Mouse (Mus musculus) lung, postnatal 10 days (tissue): ENCODE data around the gene Hist3h2a.

ENCODE experiments used
- DNase-seq: peaks from one replicate; pipeline ENCODE4 v3.0.0; 2021

The Hist3h2a gene

DNA sequence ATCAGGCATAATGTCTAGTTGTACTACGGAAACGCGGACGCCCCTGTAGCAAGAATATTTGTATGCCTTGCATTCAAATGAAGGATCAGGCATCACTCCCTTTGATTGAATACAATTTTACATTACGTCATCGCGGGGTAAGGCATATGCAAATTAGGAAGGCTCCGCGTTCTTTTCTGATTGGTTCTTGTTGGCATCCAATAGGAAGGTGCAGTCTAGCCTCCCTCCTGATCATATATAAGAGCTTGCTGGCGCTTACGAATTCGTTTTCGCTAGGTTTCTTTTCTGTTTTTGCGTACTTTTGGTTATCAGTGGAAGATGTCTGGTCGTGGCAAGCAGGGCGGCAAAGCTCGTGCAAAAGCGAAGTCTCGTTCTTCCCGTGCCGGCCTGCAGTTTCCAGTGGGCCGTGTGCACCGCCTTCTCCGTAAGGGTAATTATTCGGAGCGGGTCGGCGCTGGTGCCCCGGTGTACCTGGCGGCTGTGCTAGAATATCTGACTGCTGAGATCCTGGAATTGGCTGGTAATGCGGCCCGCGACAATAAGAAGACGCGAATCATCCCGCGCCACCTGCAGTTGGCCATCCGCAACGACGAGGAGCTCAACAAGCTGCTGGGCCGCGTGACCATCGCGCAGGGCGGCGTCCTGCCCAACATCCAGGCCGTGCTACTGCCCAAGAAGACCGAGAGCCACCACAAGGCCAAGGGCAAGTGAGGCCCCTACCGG, at the start of gene Hist3h2a, which contains the start of gene Trim17:
Hist3h2a (plus strand) TSS at position 266 of the 723 bp plus-strand sequence.
Trim17 (plus strand) TSS at position 266 of the 723 bp plus-strand sequence.
- DNase-seq: peak; percentile 94

DNA sequence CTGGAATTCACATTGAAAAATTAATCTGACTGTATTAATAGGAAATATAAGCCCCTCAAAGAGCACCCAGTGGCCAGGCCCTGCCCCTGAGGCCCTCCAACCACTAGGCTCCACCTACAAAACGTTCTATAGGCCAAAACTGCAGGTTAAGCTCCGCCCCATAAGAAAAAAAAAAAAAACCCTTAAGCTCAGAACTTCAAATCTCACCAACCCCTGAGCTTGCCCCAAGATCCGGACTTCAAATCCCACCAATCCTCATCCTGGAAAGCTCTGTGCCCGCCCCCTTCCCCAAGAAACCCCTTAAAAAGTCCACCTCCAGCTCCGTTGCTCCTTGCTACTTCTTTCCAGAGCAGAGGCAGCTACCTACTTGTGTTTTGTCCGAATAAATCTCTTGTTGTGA, 49.6 kb upstream of the Hist3h2a start:
- peak; percentile 61 for DNase-seq

DNA sequence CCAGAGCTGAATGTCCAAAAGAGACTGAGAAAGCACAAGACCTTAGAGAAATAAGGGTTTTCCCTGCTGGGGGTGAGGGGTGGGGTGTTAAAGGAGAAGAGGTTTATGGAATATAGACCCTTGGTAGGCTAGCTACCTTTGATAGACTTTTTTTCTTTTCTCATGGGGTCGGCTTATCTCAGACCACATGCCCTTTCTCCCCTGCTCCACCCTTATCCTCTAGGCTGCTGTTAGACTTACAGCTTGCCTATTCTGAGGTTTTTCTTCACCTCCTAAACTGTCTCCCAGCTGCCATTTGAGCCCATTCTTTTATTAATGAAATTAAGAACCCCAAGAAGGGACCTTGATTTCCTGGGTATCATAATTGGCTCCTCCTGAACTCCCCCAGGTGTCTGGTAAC, 40.7 kb upstream of the Hist3h2a start:
- DNase-seq: no peak

DNA sequence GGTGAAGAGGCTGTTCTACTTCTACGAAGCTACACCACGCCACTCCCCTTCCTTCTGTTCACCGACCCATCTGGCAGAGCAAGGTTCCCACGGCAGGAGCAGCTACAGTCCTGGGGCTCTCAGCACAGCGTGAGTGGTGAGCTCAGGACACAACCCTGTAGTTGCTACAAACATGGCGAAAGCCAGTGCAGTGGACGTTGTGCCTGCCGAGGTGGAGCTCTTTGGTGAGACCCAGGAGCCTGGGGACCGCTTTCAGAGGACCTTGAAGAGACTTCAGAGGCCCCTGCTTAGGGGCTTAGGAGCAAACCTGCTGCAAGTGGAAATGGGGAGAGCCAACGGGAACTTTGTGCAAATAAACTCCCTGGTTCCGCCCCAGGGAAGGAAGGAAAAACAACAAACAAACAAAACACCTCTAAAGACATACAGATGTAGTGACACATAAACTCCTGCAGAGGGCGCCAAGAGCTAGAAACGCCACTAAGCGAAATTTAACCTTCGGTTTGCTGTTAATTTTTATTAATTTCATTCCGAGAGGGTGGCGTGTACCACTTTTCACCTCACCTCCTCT, 39.9 kb upstream of the Hist3h2a start:
- DNase-seq: peak; percentile 40

GRCm38 (mm10) chr11:58916879-58917744, 37.4 kb upstream of the Hist3h2a start:
- DNase-seq: peak; percentile 73

GRCm38 (mm10) chr11:58917745-58918366, 36.6 kb upstream of the Hist3h2a start, which contains the start of gene Btnl10:
Btnl10 (plus strand) TSS chr11:58917908.
- DNase-seq: no peak

DNA sequence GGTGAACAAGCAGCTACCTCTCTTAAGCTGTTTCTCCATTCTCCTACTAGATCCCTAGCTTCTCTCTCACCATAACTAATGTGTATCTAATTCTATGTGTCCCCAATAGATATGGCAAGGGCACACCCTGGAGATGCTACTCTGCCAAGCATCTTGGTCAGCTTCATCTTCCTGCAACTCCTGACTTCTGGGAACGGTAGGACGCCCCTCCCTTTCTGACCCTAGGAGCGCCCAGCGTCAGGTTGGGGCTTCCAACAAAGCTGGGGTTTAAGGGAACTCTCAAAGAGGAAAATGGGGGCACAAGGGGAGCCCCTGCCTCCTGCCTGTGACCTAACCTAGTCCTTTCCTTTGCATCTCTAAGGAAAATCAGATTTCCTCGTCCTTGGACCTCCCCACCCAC, 35.7 kb upstream of the Hist3h2a start:
- no peak for DNase-seq

GRCm38 (mm10) chr11:58922420-58922819, 32.1 kb upstream of the Hist3h2a start:
- DNase-seq: no peak

DNA sequence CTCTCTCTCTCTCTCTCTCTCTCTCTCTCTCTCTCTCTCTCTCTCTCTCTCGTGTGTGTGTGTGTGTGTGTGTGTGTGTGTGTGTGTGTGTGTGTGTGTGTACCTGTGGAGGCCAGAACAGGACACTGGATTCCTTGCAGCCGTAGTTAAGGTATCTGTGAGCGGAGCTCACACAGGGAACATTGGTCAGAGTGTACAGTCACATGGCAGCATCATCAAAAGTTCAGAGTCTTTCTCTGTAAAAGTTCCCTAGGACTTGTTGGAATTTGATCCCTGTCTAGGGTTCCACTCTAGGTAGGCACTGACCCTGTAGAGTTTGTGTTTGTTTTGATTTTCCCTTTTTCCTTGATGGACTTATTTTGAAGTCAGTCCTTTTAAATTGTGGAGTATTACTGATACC, 27.8 kb upstream of the Hist3h2a start:
- no peak for DNase-seq

DNA sequence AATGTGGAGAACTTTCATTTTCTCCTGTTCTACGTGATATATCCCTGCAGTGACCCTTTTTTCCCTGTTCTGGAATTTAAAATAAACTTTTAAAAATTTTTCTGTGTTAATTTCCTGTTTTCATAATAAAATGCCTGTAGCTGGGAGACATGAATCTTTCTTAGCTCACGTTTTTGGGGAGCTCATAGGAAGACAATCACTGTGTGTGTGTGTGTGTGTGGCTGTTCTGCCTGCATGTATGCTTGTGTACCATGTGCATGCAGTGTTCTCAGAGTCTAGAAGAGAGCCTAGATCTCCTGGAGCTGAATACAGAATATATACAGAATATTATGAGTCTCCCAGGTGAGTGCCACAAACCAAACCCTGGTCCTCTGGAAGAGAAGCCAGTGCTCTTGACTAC, 27.4 kb upstream of the Hist3h2a start:
- DNase-seq: no peak

DNA sequence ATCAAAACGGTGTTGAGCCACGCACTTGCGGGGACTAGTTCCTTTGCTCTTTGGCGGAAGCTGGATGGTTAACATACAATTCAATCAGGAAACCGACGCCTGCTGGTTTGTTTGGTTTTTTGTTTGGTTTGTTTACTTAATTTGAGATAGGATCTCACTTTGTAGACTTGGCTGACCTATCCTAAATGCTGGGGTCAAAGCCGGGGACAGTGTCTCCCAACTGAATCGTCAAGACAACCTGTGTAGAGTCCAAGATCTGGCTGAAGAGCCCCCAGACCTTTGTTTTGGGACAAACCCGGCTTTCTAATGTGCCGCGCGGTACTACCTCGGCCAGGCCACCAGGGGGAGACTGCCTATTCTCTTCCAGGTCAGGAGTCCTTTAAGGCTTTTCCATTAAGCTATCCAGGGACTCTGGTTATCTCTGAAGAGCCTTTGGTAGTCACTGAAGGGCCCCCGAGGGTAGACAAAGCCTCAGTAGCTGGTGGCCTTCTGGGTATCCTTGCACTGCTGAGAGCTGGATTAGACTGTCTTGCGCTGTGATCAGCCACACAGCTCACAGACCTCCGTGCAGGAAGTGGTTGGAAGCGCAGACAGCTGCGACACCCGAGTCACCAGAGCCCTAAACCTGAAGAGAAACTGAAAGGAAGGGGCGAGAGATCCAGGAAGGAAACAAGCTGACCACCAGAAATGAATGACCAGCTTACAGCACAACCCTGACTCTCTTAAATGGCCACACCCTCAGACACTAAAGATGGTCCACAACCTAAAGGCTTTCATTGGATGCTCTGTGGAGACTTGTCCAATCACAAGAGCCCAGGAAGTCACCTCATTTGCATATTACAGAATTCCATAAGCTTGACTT, 26.5 kb upstream of the Hist3h2a start:
- peak; percentile 74 for DNase-seq

DNA sequence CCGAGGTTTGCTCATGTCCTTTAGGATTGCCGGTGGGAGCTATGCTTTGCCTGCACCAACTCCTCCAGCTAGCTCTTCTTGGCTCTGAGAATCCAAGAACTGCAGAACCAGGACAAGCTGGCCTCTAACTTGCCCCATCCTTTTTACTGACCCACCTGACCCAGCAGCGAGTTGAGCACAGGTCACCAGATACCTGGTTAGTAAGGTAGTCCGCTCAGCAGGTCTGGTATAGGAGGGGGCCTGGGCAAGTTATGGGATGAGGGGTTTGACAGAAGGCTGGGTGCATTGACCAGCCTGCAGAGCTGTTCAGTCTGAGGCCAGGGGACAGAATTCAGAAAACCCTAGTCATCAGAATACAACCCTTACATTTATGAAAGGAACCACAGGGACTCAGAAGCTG, 25.4 kb upstream of the Hist3h2a start:
- no peak for DNase-seq

- DNase-seq: no peak
Observed at GRCm38 (mm10) chr11:58929641-58930040, 24.8 kb upstream of the Hist3h2a start.

DNA sequence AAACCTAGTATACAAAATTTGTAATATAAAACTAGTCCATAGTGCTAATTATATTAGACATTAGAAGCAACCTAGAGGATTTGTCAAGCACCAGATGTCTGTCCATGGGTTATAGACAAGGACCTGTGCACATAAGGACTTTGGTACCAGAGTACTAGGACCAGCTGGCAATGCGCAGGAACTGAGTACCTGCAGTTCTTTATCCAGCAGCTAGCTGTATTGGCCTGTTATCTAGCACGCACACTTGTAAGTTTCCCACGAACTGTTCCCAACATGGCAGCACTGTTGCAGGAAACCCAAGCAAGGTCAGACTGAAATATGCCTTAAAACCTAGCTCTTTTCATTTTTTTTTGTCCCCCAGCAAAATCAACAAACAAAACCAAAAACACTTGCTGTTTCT, 24.2 kb upstream of the Hist3h2a start:
- DNase-seq: no peak

DNA sequence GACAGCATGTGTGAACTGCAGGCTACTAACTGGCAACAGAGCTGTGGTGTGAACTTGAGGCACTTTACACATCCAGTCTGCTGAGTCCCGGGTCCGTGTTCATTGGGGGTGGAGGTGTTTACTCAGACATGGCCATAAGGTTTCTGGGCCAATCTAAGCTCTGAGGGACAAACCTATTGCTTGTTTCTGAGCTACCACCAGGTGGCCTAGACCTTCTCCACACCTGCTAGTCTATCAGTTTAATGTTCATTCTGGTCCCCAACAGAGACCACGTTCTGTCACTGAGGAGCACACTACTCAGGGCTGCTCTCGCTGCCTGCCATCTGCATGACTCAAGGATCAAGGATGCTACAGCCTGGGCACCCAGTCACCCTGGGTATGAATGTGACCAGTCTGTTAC, 22.9 kb upstream of the Hist3h2a start:
- DNase-seq: no peak

DNA sequence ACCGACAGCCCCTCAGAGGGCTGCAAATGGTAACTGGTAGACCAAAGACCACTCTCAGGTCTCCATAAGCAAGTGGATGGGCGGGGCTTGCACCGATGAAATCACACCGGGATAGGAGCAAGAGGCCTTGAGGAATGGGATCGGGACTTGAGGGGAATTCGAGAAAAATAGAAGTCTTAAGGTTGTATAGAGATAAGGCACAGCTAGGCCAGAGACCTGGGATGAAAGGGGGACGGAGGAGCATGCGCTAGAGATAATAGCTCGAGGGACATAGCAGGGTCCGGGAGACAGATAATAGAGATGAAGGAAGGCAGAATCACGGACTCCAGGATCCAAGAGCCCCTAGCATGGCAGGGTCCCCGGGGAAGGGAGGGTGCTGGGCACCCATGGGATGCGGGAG, 16.6 kb upstream of the Hist3h2a start:
- peak; percentile 25 for DNase-seq

DNA sequence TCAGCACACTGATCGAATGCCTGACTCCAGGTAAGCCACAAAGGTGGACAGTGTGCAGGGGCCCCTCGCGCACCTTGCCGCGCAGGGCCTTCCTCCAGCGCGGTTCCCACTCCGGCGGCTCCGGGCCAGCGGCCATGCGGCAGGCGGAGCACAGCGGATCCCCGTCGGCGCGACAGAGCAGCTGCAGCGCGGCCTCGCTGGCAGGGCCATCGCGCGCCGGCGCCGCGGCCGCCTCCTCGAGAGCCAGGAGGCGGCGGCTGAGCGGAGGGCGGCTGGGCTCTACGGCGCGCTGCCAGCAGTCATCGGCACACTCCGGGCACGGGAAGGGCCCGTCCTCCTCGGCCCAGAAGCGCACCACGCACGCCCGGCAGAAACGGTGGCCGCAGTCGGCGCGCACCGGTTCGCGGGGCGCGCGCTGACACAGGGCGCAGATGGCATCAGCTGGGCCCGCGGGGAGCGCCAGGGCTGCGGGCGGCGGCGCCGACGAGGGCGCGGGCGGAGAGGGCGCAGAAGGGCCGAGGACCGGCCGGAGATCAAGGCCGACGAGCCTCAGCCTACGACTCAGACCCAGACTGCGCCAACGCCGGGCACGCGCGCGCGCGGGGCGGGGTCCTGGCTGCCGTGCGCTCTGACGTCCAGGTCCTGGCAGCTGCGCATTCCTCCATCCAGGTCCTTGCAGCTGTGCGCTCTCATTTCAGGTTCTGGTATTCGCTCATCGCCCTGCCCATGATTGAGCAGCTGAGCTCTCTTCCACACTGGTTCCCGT, 16.0 kb upstream of the Hist3h2a start, which contains the start of gene Rnf187:
Rnf187 (minus strand) TSS at position 595 of the 766 bp plus-strand sequence.
- DNase-seq: peak; percentile 95

GRCm38 (mm10) chr11:58939088-58939439, 15.4 kb upstream of the Hist3h2a start:
- DNase-seq: no peak

- DNase-seq: no peak
Observed at GRCm38 (mm10) chr11:58944136-58944535, 10.3 kb upstream of the Hist3h2a start.

GRCm38 (mm10) chr11:58947306-58947705, 7.2 kb upstream of the Hist3h2a start:
- DNase-seq: no peak

- DNase-seq: no peak
Observed at GRCm38 (mm10) chr11:58947798-58948528, 6.5 kb upstream of the Hist3h2a start.
